Mouse (Mus musculus) embryonic facial prominence, embryonic 12.5 days (tissue): ENCODE results near the gene Ces1f. TPM values are rescaled to one million over a fixed set of nuclear protein-coding genes. Genes with fewer than 3 reads are reported as not detected.

ENCODE experiments used
- ATAC-seq: fragments of 200-750 bp; cut with Nextera tagmentation; 2 replicates; pipeline ENCODE4 v1.8.0; 2017; ENCODE audit not compliant: insufficient number of reproducible peaks, insufficient read depth, low FRiP score, low TSS enrichment
- H3K27ac ChIP-seq: fragments of 300-500 bp; sonication (generic); 2 replicates; pipeline ENCODE4 v1.5.1; 2016; ENCODE audit warnings: mild to moderate bottlenecking
- H3K27me3 ChIP-seq: fragments of 300-500 bp; sonication (generic); 2 replicates; pipeline ENCODE4 v1.6.1; 2016; ENCODE audit warnings: mild to moderate bottlenecking, moderate library complexity
- H3K36me3 ChIP-seq: fragments of 300-500 bp; sonication (generic); 2 replicates; pipeline ENCODE4 v1.6.1; 2016; ENCODE audit warnings: mild to moderate bottlenecking
- H3K4me1 ChIP-seq: fragments of 300-500 bp; sonication (generic); 2 replicates; pipeline ENCODE4 v1.6.1; 2016
- H3K4me2 ChIP-seq: fragments of 300-500 bp; sonication (generic); replicated peaks from 2 replicates; pipeline ENCODE4 v1.6.1; 2016; ENCODE audit warnings: mild to moderate bottlenecking, moderate library complexity
- H3K4me3 ChIP-seq: fragments of 300-500 bp; sonication (generic); 2 replicates; pipeline ENCODE4 v1.5.1; 2016; ENCODE audit warnings: mild to moderate bottlenecking
- H3K9ac ChIP-seq: fragments of 300-500 bp; sonication (generic); 2 replicates; pipeline ENCODE4 v1.6.1; 2016; ENCODE audit warnings: mild to moderate bottlenecking, moderate library complexity
- H3K9me3 ChIP-seq: fragments of 300-500 bp; sonication (generic); 2 replicates; pipeline ENCODE4 v1.6.1; 2016; ENCODE audit warnings: mild to moderate bottlenecking, moderate library complexity
- WGBS: fragments of 180-500 bp; shearing (Covaris S2); methylation state at CpG from one replicate; pipeline ENCODE4 v1.1.7; 2016; 5-methylcytosine and 5-hydroxymethylcytosine counted together
- polyA plus RNA-seq: library from polyadenylated mRNA; unstranded; fragments of >200 nt; fragmentation: Nextera tagmentation; extraction: Ambion mirVana; gene quantifications from 2 replicates; pipeline ENCODE4 v1.2.1, GENCODE M21; 2016

Ces1f gene
- polyA plus RNA-seq = not detected in 2 replicates

GRCm38 (mm10) chr8:93279556-93279955 lies at the start of gene Ces1f:
Ces1f (minus strand) TSS chr8:93279747.
- Histone ChIP-seq H3K4me2 (no peak within 1 kb of the TSS), H3K27ac (no peak within 1 kb of the TSS), H3K9me3 (no peaks in the 10 kb centered on the region), H3K27me3 (no peaks in the 10 kb centered on the region), H3K4me3 (no peak within 1 kb of the TSS), H3K36me3 (no peaks in the 10 kb centered on the region), H3K9ac (no peak within 1 kb of the TSS), H3K4me1 (no peaks in the 10 kb centered on the region)
- no peak for ATAC-seq
- 97% methylated on average over 1 of the region's 1 CpGs for WGBS

GRCm38 (mm10) chr8:93325123-93325522 lies 45.6 kb upstream of the Ces1f start:
- Histone ChIP-seq H3K9ac (no peak overlapping the region), H3K4me2 (no peak overlapping the region), H3K36me3 (no peaks in the 10 kb centered on the region), H3K27me3 (no peaks in the 10 kb centered on the region), H3K27ac (no peak overlapping the region), H3K4me1 (no peaks in the 10 kb centered on the region), H3K9me3 (no peaks in the 10 kb centered on the region), H3K4me3 (no peak overlapping the region)
- 78% methylated on average over 2 of the region's 2 CpGs for WGBS
- ATAC-seq = no peak

GRCm38 (mm10) chr8:93317031-93317430 lies 37.5 kb upstream of the Ces1f start:
- H3K4me3 ChIP-seq = no peak overlapping the region
- ATAC-seq = no peak
- H3K9me3 ChIP-seq = no peaks in the 10 kb centered on the region
- H3K4me2 ChIP-seq = no peak overlapping the region
- no peak overlapping the region for H3K27ac ChIP-seq
- H3K36me3 ChIP-seq = no peaks in the 10 kb centered on the region
- WGBS = 82% methylated on average over 2 of the region's 2 CpGs
- no peak overlapping the region for H3K9ac ChIP-seq
- no peaks in the 10 kb centered on the region for H3K4me1 ChIP-seq
- no peaks in the 10 kb centered on the region for H3K27me3 ChIP-seq

- Histone ChIP-seq H3K27ac (no peak overlapping the region), H3K4me2 (no peak overlapping the region), H3K4me3 (no peak overlapping the region), H3K4me1 (no peaks in the 10 kb centered on the region), H3K9ac (no peak overlapping the region), H3K36me3 (no peaks in the 10 kb centered on the region), H3K27me3 (no peaks in the 10 kb centered on the region), H3K9me3 (no peaks in the 10 kb centered on the region)
- ATAC-seq = no peak
- WGBS = 92% methylated on average over 2 of the region's 2 CpGs
These were observed 36.0 kb upstream of the Ces1f start for GRCm38 (mm10) chr8:93315557-93315956.

GRCm38 (mm10) chr8:93283896-93284295 lies 4.3 kb upstream of the Ces1f start:
- no peaks in the 10 kb centered on the region for H3K4me1 ChIP-seq
- no peak overlapping the region for H3K27ac ChIP-seq
- H3K27me3 ChIP-seq = no peaks in the 10 kb centered on the region
- no peaks in the 10 kb centered on the region for H3K36me3 ChIP-seq
- no peak overlapping the region for H3K4me3 ChIP-seq
- ATAC-seq = no peak
- H3K9me3 ChIP-seq = no peaks in the 10 kb centered on the region
- H3K4me2 ChIP-seq = no peak overlapping the region
- 68% methylated on average over 2 of the region's 2 CpGs for WGBS
- no peak overlapping the region for H3K9ac ChIP-seq

GRCm38 (mm10) chr8:93282349-93282748 lies 2.8 kb upstream of the Ces1f start:
- no peak for ATAC-seq

GRCm38 (mm10) chr8:93278176-93278805 lies 1.3 kb downstream of the Ces1f start:
- H3K4me3 ChIP-seq = no peak overlapping the region
- no peaks in the 10 kb centered on the region for H3K9me3 ChIP-seq
- H3K4me2 ChIP-seq = no peak overlapping the region
- 76% methylated on average over 4 of the region's 4 CpGs for WGBS
- no peaks in the 10 kb centered on the region for H3K36me3 ChIP-seq
- no peak overlapping the region for H3K9ac ChIP-seq
- no peaks in the 10 kb centered on the region for H3K27me3 ChIP-seq
- no peak for ATAC-seq
- H3K27ac ChIP-seq = no peak overlapping the region
- no peaks in the 10 kb centered on the region for H3K4me1 ChIP-seq

More at GRCm38 (mm10) chr8:93282349-93282748, 2.8 kb upstream of the Ces1f start:
- Histone ChIP-seq H3K4me1 (no peaks in the 10 kb centered on the region), H3K27me3 (no peaks in the 10 kb centered on the region), H3K9me3 (no peaks in the 10 kb centered on the region), H3K36me3 (no peaks in the 10 kb centered on the region), H3K27ac (no peak overlapping the region), H3K9ac (no peak overlapping the region), H3K4me2 (no peak overlapping the region), H3K4me3 (no peak overlapping the region)
- WGBS = 62% methylated on average over 3 of the region's 3 CpGs

GRCm38 (mm10) chr8:93274609-93275008 lies 4.9 kb downstream of the Ces1f start:
- 81% methylated on average over 4 of the region's 4 CpGs for WGBS
- no peak for ATAC-seq

GRCm38 (mm10) chr8:93273321-93273720 lies 6.2 kb downstream of the Ces1f start:
- Histone ChIP-seq H3K9me3 (no peaks in the 10 kb centered on the region), H3K27me3 (no peaks in the 10 kb centered on the region), H3K9ac (no peak overlapping the region), H3K27ac (no peak overlapping the region), H3K4me2 (no peak overlapping the region), H3K4me3 (no peak overlapping the region), H3K4me1 (no peaks in the 10 kb centered on the region), H3K36me3 (no peaks in the 10 kb centered on the region)
- ATAC-seq = no peak
- 92% methylated on average over 3 of the region's 3 CpGs for WGBS

More at GRCm38 (mm10) chr8:93274609-93275008, 4.9 kb downstream of the Ces1f start:
- Histone ChIP-seq H3K9ac (no peak overlapping the region), H3K4me2 (no peak overlapping the region), H3K4me3 (no peak overlapping the region), H3K27me3 (no peaks in the 10 kb centered on the region), H3K9me3 (no peaks in the 10 kb centered on the region), H3K27ac (no peak overlapping the region), H3K4me1 (no peaks in the 10 kb centered on the region), H3K36me3 (no peaks in the 10 kb centered on the region)

GRCm38 (mm10) chr8:93272686-93273085 lies 6.9 kb downstream of the Ces1f start:
- Histone ChIP-seq H3K4me1 (no peaks in the 10 kb centered on the region), H3K27me3 (no peaks in the 10 kb centered on the region), H3K9me3 (no peaks in the 10 kb centered on the region), H3K27ac (no peak overlapping the region), H3K9ac (no peak overlapping the region), H3K4me2 (no peak overlapping the region), H3K4me3 (no peak overlapping the region), H3K36me3 (no peaks in the 10 kb centered on the region)
- ATAC-seq = no peak
- 89% methylated on average over 4 of the region's 4 CpGs for WGBS

GRCm38 (mm10) chr8:93261436-93261835 lies 18.1 kb downstream of the Ces1f start:
- H3K27ac ChIP-seq = no peak overlapping the region
- H3K36me3 ChIP-seq = no peaks in the 10 kb centered on the region
- H3K4me3 ChIP-seq = no peak overlapping the region
- 61% methylated on average over 2 of the region's 2 CpGs for WGBS
- H3K27me3 ChIP-seq = no peaks in the 10 kb centered on the region
- H3K9me3 ChIP-seq = no peaks in the 10 kb centered on the region
- no peak overlapping the region for H3K9ac ChIP-seq
- H3K4me2 ChIP-seq = no peak overlapping the region
- no peaks in the 10 kb centered on the region for H3K4me1 ChIP-seq
- ATAC-seq = no peak

- WGBS = 97% methylated on average over 1 of the region's 1 CpGs
- H3K4me1 ChIP-seq = no peaks in the 10 kb centered on the region
- no peaks in the 10 kb centered on the region for H3K9me3 ChIP-seq
- H3K4me3 ChIP-seq = no peak overlapping the region
- no peaks in the 10 kb centered on the region for H3K36me3 ChIP-seq
- H3K9ac ChIP-seq = no peak overlapping the region
- H3K27ac ChIP-seq = no peak overlapping the region
- H3K27me3 ChIP-seq = no peaks in the 10 kb centered on the region
- no peak overlapping the region for H3K4me2 ChIP-seq
- ATAC-seq = no peak
These were observed 27.1 kb downstream of the Ces1f start for GRCm38 (mm10) chr8:93252400-93252925.
